Mouse (Mus musculus) bone marrow, adult 2 months (tissue): ENCODE measurements at regions not wholly inside any gene's neighbourhood (a gene's known extent, or its start where the extent isn't known, plus 50 kb on each side); places are given as distances from the start of the nearest gene placed in this dataset.

ENCODE experiments used
- CTCF ChIP-seq: fragments of 200-500 bp; IDR thresholded peaks from 2 replicates; pipeline ENCODE4 v1.5.1; 2011; ENCODE audit warnings: low read length, control low read depth; ENCODE audit not compliant: control insufficient read depth, insufficient read depth
- POLR2A ChIP-seq: fragments of 200-500 bp; IDR thresholded peaks from 2 replicates; pipeline ENCODE4 v1.6.1; 2011; ENCODE audit warnings: low read depth, mild to moderate bottlenecking, control low read depth, low read length, borderline replicate concordance; ENCODE audit not compliant: control insufficient read depth

- no peak for TF ChIP-seq CTCF
- no peak for TF ChIP-seq POLR2A
Measured at GRCm38 (mm10) chr7:125262133-125262532, 182.3 kb upstream of the Kdm8 start.
